Mouse (Mus musculus) central nervous system, embryonic 18 days (tissue): ENCODE measurements around the gene Crip1. TPM values are rescaled to one million over a fixed set of nuclear protein-coding genes. Genes with fewer than 3 reads are reported as not detected.

Experiments
- polyA plus RNA-seq: library from polyadenylated mRNA; depleted of rRNA; stranded (reverse); fragments of >200 nt; gene quantifications from 2 replicates; pipeline ENCODE4 v1.2.3, GENCODE M21; 2012; rRNA removed

The Crip1 gene
- 65.2 and 139 TPM in 2 replicates for polyA plus RNA-seq

DNA sequence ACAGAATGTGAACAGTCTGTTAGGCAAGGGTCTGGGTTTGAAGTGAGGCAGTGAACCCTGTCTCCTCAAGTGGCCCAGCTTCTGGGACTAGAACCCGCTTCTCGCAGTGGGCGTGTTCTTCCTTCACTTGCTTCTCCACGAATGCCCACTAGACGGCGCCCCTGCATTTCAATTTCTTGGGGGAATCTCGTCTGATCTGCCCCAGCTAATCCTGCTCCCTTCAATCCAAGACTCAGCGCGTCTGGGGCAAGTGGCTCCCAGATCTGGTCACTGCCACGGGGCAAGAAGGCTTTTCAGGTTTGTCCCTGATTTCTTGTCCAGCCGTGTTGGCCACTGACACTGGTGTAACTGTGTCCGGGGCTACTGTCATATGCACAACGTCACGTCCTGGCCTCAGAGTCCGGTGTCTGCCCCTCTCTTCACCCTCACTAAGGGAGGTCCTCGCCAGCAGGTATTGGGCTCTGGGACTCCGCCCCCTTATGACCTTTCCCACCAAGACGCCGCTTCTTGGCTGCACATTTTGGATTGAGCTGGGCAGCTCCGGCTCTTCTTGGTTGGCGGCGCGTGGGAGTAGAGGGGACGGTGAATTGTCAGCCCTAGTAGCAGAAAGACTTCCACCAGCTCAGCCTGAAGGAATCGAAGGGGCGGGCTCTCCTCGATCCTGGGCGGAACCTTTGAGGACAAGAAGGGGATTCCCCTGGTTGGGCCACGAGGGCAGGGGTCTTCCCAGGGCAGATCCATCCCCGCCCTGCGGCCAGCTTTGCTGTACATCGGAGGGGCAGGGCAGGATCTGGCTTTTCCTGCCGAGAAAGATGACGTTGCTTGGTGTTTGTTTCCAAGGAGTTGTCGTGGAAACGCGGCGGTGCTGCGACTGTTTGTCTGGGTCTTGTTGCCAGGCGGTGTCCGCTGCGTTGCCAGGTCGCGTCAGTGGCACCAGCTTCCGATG is at the start of gene Crip1:
TSS of gene Crip1 (plus strand) at position 205 of the 946 bp plus-strand sequence.

DNA sequence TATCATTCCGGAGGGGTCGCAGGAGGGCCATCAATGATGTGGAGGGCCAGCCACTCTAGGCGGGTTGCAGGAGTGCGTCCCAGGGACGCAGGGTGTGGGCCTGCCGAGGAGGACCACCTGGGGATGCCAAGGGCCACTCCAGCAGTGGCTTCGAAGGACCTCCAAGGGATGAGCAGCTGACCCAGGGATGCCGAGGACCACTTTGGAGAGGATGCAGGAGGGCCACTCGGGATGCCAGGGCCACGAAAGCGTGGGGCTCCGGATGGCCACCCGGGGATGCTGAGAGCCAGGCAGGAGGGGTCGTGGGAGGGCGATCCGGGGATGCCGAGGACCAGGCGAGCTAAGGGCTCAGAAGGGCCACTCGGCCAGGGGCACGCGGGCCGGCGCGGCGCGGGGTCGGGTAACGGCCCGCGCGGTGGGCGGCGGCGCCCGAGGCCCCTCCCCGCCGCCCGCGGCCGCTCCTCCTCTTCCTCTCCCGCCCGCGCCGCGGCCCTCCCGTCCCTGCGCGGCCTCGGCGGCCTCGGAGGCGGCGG is 48.3 kb upstream of the Crip1 start, which contains the start of gene Mta1:
TSS of gene Mta1 (plus strand) at position 530 of the 533 bp plus-strand sequence.

DNA sequence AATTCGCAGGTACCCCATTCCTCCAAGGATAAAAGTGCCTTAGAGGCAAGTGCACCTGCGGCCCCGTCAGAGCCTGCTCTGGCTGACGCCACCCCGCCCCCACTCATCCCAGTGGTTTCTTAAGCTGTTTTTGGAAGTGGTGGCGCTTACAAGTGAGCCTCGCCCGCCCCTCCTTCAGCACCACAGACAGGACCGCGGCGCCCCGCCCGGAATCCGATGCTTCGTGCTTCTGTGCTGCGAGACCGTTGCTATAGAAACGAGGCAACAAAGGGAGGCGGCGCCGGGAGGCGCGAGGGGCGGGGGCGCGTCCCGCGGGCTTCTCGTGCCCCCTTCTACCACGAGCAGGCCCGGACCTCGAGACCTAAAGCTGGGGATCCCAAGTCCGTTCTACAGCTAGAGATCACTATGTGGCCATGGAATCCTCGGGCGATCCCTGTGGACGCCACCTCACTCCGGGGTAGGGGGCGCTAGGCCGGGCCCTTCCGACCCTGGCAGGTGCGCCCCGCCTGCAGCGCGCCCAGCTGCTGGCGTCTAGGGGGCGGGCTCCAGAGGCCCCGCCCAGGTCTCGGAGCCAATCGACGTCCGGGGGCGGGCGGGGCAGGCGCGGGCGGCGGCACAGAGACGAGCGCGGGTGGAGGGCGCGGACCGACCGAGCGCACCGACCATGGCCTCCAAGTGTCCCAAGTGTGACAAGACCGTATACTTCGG is 6.1 kb upstream of the Crip1 start, which contains the start of gene Crip2:
TSS of gene Crip2 (plus strand) at position 329 of the 708 bp plus-strand sequence.

DNA sequence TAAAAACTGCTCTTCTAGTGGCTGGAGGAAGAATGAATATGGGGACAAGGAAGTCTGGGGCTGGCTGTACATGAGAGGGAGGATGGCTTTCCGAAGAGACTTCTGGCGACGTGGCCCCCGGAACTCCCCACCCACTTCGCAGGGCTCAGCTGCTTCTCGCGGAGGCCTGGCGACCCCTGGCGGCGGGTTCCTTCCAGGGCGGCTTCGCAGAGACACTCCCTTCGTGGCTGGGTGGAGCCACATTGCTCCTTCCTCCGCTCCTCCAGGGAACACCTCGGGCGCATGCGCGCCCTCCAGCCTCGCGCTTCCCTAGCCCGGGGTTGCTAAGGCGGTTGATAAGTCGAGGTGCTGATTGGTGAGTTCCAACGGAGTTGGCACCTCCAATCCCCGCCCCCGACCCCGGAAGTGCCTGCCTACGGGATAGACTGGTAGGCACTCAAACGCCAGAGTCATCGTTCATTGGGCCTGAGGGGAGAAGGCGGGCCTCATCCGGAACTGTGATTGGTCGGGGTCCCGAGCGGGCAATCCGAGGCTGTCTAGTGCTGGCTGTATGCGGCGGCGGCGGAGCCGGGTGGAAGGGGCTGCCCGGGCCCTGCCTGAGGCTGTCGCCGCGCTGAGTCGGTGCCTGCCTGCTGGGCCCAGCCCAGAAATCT is 9.9 kb downstream of the Crip1 start, which contains the start of gene Tedc1:
TSS of gene Tedc1 (plus strand) at position 535 of the 653 bp plus-strand sequence.

DNA sequence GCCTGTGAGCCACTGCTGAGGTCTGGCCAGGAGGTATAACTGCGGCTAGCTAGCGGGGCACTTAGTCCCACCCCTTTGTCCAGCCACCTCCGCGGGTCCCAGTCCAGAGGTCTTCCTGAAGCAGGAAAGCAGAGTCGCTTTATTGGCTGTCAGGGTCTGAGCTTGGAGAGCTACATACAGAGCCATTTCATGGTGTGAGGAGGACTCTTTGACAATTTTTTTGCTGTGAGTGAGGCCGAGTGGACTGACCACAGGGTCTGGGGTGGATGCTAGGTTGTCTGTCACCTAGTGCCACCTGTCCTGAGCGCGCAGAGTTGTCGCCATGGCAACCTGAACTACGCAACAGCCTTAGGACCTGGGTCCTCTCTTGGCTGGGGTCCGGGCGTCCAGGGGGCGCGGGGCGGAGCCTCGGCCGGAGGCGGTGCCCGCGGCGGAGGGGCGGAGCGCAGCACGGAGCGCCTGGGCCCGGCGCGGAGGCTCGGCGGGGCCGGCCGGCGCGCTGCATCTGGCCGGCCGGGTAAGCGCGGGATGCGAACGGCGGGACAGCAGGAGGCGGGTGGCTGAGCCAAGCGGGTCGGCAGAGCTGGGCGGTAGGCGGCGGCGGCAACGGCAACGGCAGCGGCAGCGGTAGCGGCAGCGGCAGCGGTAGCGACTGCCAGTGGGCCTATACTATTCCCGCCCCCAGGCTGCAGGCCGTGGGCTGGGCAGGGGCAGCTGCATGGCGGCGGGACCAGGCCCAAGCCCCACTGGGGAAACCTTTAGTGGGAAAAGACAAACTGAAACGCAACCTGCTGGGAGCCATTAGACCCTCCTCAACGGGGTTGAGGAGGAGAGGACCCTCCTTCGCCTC is 39.6 kb downstream of the Crip1 start, which contains the start of gene Tmem121:
TSS of gene Tmem121 (plus strand) at position 489 of the 850 bp plus-strand sequence.

Other genes starting within 250 kb of the Crip1 start
- 59.0 and 68.4 TPM in 2 replicates for gene Jag2, start 216.5 kb upstream of the Crip1 start, polyA plus RNA-seq
- gene Nudt14, start 204.2 kb upstream of the Crip1 start, polyA plus RNA-seq, result 33.7 and 39.1 TPM in 2 replicates
- gene Btbd6, start 169.8 kb upstream of the Crip1 start, polyA plus RNA-seq, result 46.2 and 54.6 TPM in 2 replicates
- 50.2 and 52.5 TPM in 2 replicates for gene Brf1, start 145.6 kb upstream of the Crip1 start, polyA plus RNA-seq
- 87.5 and 97.2 TPM in 2 replicates for gene Pacs2, start 131.8 kb upstream of the Crip1 start, polyA plus RNA-seq
- 0.10 and 0.11 TPM in 2 replicates for gene Tex22, start 71.8 kb upstream of the Crip1 start, polyA plus RNA-seq
- 76.5 and 85.5 TPM in 2 replicates for gene Mta1, start 48.0 kb upstream of the Crip1 start, polyA plus RNA-seq
- gene Crip2, start 6.1 kb upstream of the Crip1 start, polyA plus RNA-seq, result 397 and 443 TPM in 2 replicates
- gene Tedc1, start 10.1 kb downstream of the Crip1 start, polyA plus RNA-seq, result 8.6 and 8.8 TPM in 2 replicates
- gene Tmem121, start 39.6 kb downstream of the Crip1 start, polyA plus RNA-seq, result 76.9 and 77.5 TPM in 2 replicates